Mouse (Mus musculus) neural tube, embryonic 15.5 days (tissue): ENCODE measurements at regions not wholly inside any gene's neighbourhood (a gene's known extent, or its start where the extent isn't known, plus 50 kb on each side); places are given as distances from the start of the nearest gene placed in this dataset.
"Not testable (repeated sequence)": the region's sequence is repeated elsewhere in the genome, so short reads cannot be mapped to it uniquely, and the experiment has no call there.

Experiments used
- ATAC-seq: fragments of 200-750 bp; cut with Nextera tagmentation; 2 replicates; pipeline ENCODE4 v1.8.0; 2017; ENCODE audit warnings: mild to moderate bottlenecking, moderate TSS enrichment, moderate library complexity; ENCODE audit not compliant: low FRiP score
- H3K27ac ChIP-seq: fragments of 300-500 bp; sonication (generic); replicated peaks from 2 replicates; pipeline ENCODE4 v1.5.1; 2015; ENCODE audit warnings: mild to moderate bottlenecking, inconsistent platforms
- H3K27me3 ChIP-seq: fragments of 300-500 bp; sonication (generic); replicated peaks from 2 replicates; pipeline ENCODE4 v1.6.1; 2015; ENCODE audit warnings: inconsistent platforms
- H3K36me3 ChIP-seq: fragments of 300-500 bp; sonication (generic); 2 replicates; pipeline ENCODE4 v1.6.1; 2015; ENCODE audit warnings: inconsistent platforms
- H3K4me1 ChIP-seq: fragments of 300-500 bp; sonication (generic); 2 replicates; pipeline ENCODE4 v1.6.1; 2015; ENCODE audit warnings: inconsistent platforms
- H3K4me2 ChIP-seq: fragments of 300-500 bp; sonication (generic); 2 replicates; pipeline ENCODE4 v1.6.1; 2015; ENCODE audit warnings: inconsistent platforms, mild to moderate bottlenecking, moderate library complexity
- H3K4me3 ChIP-seq: fragments of 300-500 bp; sonication (generic); replicated peaks from 2 replicates; pipeline ENCODE4 v1.5.1; 2015; ENCODE audit warnings: mild to moderate bottlenecking, inconsistent platforms
- H3K9ac ChIP-seq: fragments of 300-500 bp; sonication (generic); replicated peaks from 2 replicates; pipeline ENCODE4 v1.6.1; 2015; ENCODE audit warnings: mild to moderate bottlenecking, inconsistent platforms
- H3K9me3 ChIP-seq: fragments of 300-500 bp; sonication (generic); replicated peaks from 2 replicates; pipeline ENCODE4 v1.6.1; 2016; ENCODE audit warnings: inconsistent platforms
- WGBS: fragments of 180-500 bp; shearing (Covaris S2); methylation state at CpG from one replicate; pipeline ENCODE4 v1.1.7; 2015; ENCODE audit warnings: mixed read lengths; 5-methylcytosine and 5-hydroxymethylcytosine counted together

- Histone ChIP-seq H3K4me2 (peak overlapping the region; percentile 60), H3K9me3 (no peaks in the 10 kb centered on the region), H3K4me3 (peak overlapping the region; percentile 34), H3K4me1 (0 out of 2 replicates have a peak, but pooled peaks cover 2% of the 10 kb centered on the region), H3K27ac (no peak overlapping the region), H3K27me3 (no peaks in the 10 kb centered on the region), H3K36me3 (no peaks in the 10 kb centered on the region), H3K9ac (peak overlapping the region; percentile 23; the same call in 1 of the 2 replicates)
- WGBS: 22% methylated on average over 18 of the region's 18 CpGs
- peak; percentile 99 for ATAC-seq
Measured at GRCm38 (mm10) chrX:94865531-94866502, 141.4 kb downstream of the Zxdb start.

GRCm38 (mm10) chrX:94883547-94883946, 142.9 kb downstream of the Spin4 start:
- not testable (repeated sequence) for H3K36me3 ChIP-seq, H3K27ac ChIP-seq, ATAC-seq, H3K9ac ChIP-seq, H3K27me3 ChIP-seq, H3K4me3 ChIP-seq, H3K4me2 ChIP-seq, H3K4me1 ChIP-seq, H3K9me3 ChIP-seq
- WGBS: 91% methylated on average over 2 of the region's 2 CpGs
